Comparison of ENCODE assay signal across 13 mouse cellular contexts in genomic region chr9:25208087-25208803, GRCm38 (mm10). TPM values are rescaled to one million over a fixed set of nuclear protein-coding genes. Genes with fewer than 3 reads are reported as not detected.
DNase-seq lines count a peak whose midpoint lies in the region.
"Had no signal": no experiment of that assay in that cellular context is flagged by ENCODE, and none has a peak within 500 bp of the region (broad histone marks: within the 10 kb centered on the region; RNA-seq: fewer than 3 reads in every experiment).

No protein-coding gene starts in this region.

- H3K9me3 ChIP-seq in midbrain, embryonic 10.5 days (replicated peaks) = 0 out of 2 replicates have a peak, but pooled peaks cover 2% of the 10 kb centered on the region
- H3K9me3 ChIP-seq: hindbrain, embryonic 10.5 days had no signal

- peaks cover 11% of the 10 kb centered on the region for H3K4me1 ChIP-seq in midbrain, embryonic 10.5 days

- 88% methylated on average over 8 of the region's 8 CpGs for WGBS in midbrain, embryonic 10.5 days

- intact Hi-C loops in left cerebral cortex, postnatal 10 days (cut with DNase I) = loop anchor here (10.0 kb wide), 1 partner anchor 47 kb away; the partner anchor contains the start of gene Sept7

- no peaks in the 10 kb centered on the region for H3K36me3 ChIP-seq in midbrain, embryonic 10.5 days
- H3K36me3 ChIP-seq: hindbrain, embryonic 10.5 days; neural tube, embryonic 13.5 days had no signal

- DNase-seq in heart, adult 9 months (ENCODE audit: low spot score in 2 of 2) = peak; percentile 30 to 35
- DNase-seq in heart, adult 8-10 months (ENCODE audit: low spot score) = no peak
- DNase-seq in left cerebral cortex, adult 18-20 months (ENCODE audit: low spot score in 2 of 2) = peak; percentile 57 to 59
- no peak for DNase-seq in left cerebral cortex, postnatal 10 days (ENCODE audit: extremely low spot score in 1 of 2, low spot score in 2 of 2)
- peak; percentile 33 for DNase-seq in thymus, postnatal 14 days
- DNase-seq in thymus, postnatal 10 days (ENCODE audit: low spot score in 2 of 2) = no peak
- no peak for DNase-seq in adrenal gland, postnatal 10 days
- no peak for DNase-seq in midbrain, embryonic 10.5 days (ENCODE audit: low spot score)
- DNase-seq: adrenal gland, postnatal 14 days; cerebellum, adult 11-12 months; kidney, postnatal 4 days had no signal

- H3K4me3 ChIP-seq in midbrain, embryonic 10.5 days = no peak overlapping the region
- H3K4me3 ChIP-seq: hindbrain, embryonic 10.5 days; neural tube, embryonic 13.5 days had no signal

- H3K27me3 ChIP-seq in midbrain, embryonic 10.5 days (ENCODE audit: low read depth, poor library complexity, severe bottlenecking) = no peaks in the 10 kb centered on the region
- H3K27me3 ChIP-seq: neural tube, embryonic 13.5 days had no signal

- no peak overlapping the region for H3K27ac ChIP-seq in midbrain, embryonic 10.5 days (replicated peaks)
- H3K27ac ChIP-seq: hindbrain, embryonic 10.5 days; neural tube, embryonic 13.5 days had no signal

RNA-seq across cellular contexts. Expression of gene Sept7, which starts 44.0 kb away (rescaled TPM):
- 100 to 1,000 TPM in 3 of 4 experiments, 10 to 100 TPM in 1; 97.5 to 117 (median 108) TPM for total RNA-seq in heart, adult 8-10 months (2022)
- total RNA-seq in left cerebral cortex, adult 18-20 months (2021) = 100 to 1,000 TPM; 360 to 378 TPM
- total RNA-seq in left cerebral cortex, postnatal 10 days (2021) = 100 to 1,000 TPM; 320 to 329 TPM
- total RNA-seq in adrenal gland, postnatal 10 days (2021) = 100 to 1,000 TPM; 119 to 122 TPM
- polyA plus RNA-seq in midbrain, embryonic 10.5 days (2016; fragmentation: Nextera tagmentation; extraction: Ambion mirVana) = 234 and 248 TPM in 2 replicates

RNA-seq across cellular contexts. Expression of gene Herpud2, which starts 56.6 kb away (rescaled TPM):
- 10 to 100 TPM; 32.6 to 39.9 (median 36.0) TPM for total RNA-seq in heart, adult 8-10 months (2022)
- total RNA-seq in left cerebral cortex, adult 18-20 months (2021) = 10 to 100 TPM; 53.1 to 54.8 TPM
- 10 to 100 TPM; 48.7 to 49.7 TPM for total RNA-seq in left cerebral cortex, postnatal 10 days (2021)
- 10 to 100 TPM; 40.3 to 40.9 TPM for total RNA-seq in adrenal gland, postnatal 10 days (2021)
- polyA plus RNA-seq in midbrain, embryonic 10.5 days (2016; fragmentation: Nextera tagmentation; extraction: Ambion mirVana) = 25.4 and 30.7 TPM in 2 replicates

Comparison
In these comparisons a context has a peak if more than half of its experiments do, and no peak if none do; other contexts are left out.
1. DNase-seq: peak in heart, adult 9 months (2 of 2), left cerebral cortex, adult 18-20 months (2 of 2) and thymus, postnatal 14 days (single experiment); none in heart, adult 8-10 months (single experiment), left cerebral cortex, postnatal 10 days (0 of 2), thymus, postnatal 10 days (0 of 2), adrenal gland, postnatal 10 days (single experiment) and midbrain, embryonic 10.5 days (single experiment).